Mouse (Mus musculus): Measurements from ENCODE around the gene Gfi1b. TPM values are rescaled to one million over a fixed set of nuclear protein-coding genes. Genes with fewer than 3 reads are reported as not detected.

Gene Gfi1b
- polyA plus RNA-seq (2015; fragmentation: Nextera tagmentation; extraction: Ambion mirVana), result 0.33 and 0.42 TPM in 2 replicates

DNA sequence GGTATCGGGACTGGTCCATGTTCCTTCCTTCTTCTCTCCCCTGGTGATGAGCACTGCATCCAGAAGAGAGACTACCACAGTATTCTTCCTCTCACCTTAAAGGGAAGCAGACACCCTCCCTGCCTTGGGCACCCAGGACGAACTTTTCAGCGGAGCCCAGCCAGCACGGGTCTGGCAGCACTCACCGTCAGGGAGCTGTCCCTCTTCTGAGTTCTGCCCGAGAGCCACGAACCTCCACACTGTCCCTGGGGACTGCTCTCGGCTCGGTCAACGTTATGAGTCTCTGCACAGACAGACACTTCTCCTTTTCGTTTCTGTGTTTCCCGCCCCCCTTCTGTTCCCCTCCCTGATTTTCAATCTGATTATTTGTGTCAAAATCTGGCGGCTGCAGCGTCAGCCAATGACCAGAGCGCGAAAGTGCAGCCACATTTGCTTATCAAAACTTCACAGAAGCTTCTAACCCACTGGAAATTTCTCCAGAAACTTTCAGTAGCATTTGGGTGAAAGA, at the start of gene Gfi1b:
Gene Gfi1b (minus strand): TSS at position 319 of the 508 bp plus-strand sequence.
- peak within 1 kb of the TSS; percentile 29; the same call in 1 of the 2 replicates for H3K4me2 ChIP-seq (replicated peaks; ENCODE audit: low read depth, low read length)
- WGBS, result 8% methylated on average over 16 of the region's 16 CpGs

DNA sequence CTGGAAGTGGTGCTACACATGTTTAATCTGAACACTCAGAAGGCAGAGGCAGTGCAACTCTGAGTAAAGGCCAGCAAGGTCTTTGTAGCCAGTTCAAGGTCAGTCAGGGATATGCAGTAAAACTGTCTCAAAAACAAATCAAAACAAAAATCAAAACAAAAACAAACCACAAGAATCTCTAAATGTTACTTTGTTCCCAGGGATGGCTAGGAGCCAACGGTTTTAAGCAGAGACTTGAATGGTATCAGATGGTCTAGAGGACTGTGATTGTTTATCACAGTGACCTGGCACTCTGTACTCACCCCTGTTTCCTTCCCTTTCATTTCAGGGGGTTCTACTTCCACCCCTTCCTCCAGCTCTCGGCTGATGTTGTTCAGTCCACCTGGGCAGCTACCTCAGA, 49.7 kb upstream of the Gfi1b start:
- ATAC-seq (ENCODE audit: low FRiP score, low TSS enrichment), result no peak
- no peak overlapping the region for H3K4me2 ChIP-seq (replicated peaks; ENCODE audit: low read depth, low read length)
- H3K4me1 ChIP-seq (ENCODE audit: insufficient read depth, low read length), result no peaks in the 10 kb centered on the region
- WGBS, result 59% methylated on average over 2 of the region's 2 CpGs
- H3K27me3 ChIP-seq (ENCODE audit: insufficient read depth, low read length), result no peaks in the 10 kb centered on the region
- H3K27ac ChIP-seq (ENCODE audit: low read length), result no peak overlapping the region
- H3K9me3 ChIP-seq (ENCODE audit: low read length), result no peaks in the 10 kb centered on the region
- H3K36me3 ChIP-seq (ENCODE audit: insufficient read depth, low read length), result peaks cover 69% of the 10 kb centered on the region
- no peak overlapping the region for H3K9ac ChIP-seq (replicated peaks; ENCODE audit: low read length)
- H3K4me3 ChIP-seq (ENCODE audit: low read length), result no peak overlapping the region

More for the DNA sequence above, at the start of gene Gfi1b:
- Histone ChIP-seq H3K9me3 (ENCODE audit: low read length) (no peaks in the 10 kb centered on the region), H3K36me3 (ENCODE audit: insufficient read depth, low read length) (no peaks in the 10 kb centered on the region), H3K27me3 (ENCODE audit: insufficient read depth, low read length) (peaks cover 17% of the 10 kb centered on the region), H3K4me1 (ENCODE audit: insufficient read depth, low read length) (peaks cover 10% of the 10 kb centered on the region), H3K27ac (ENCODE audit: low read length) (no peak within 1 kb of the TSS), H3K9ac (replicated peaks; ENCODE audit: low read length) (no peak within 1 kb of the TSS), H3K4me3 (ENCODE audit: low read length) (peak within 1 kb of the TSS; percentile 11; the same call in 1 of the 2 replicates)
- ATAC-seq (ENCODE audit: low FRiP score, low TSS enrichment), result 0 out of 2 replicates have a peak, but pooled peaks have one; percentile 21

DNA sequence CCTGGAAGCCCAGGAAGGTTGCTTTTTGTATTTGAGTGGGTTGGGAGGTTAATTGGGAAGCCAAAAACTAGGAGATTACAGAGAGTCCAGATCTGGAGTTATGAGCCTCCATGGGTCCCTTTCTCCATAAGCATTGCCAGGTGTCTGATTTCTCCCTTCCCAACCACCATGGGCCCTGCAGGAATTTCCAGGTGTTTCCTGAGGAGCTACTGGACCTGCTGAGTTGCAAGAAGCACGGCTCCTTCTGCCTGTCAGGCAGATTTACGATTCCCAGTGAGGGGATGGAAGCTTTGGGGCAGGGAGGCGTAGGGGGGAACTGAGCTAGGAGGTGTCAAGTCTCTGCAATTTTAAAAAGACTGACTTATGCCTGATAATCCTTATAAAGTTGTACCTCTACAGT, 44.0 kb upstream of the Gfi1b start:
- Histone ChIP-seq H3K9ac (replicated peaks; ENCODE audit: low read length) (no peak overlapping the region), H3K36me3 (ENCODE audit: insufficient read depth, low read length) (peaks cover 50% of the 10 kb centered on the region), H3K4me3 (ENCODE audit: low read length) (no peak overlapping the region), H3K27me3 (ENCODE audit: insufficient read depth, low read length) (no peaks in the 10 kb centered on the region), H3K27ac (ENCODE audit: low read length) (no peak overlapping the region), H3K4me2 (replicated peaks; ENCODE audit: low read depth, low read length) (no peak overlapping the region), H3K9me3 (ENCODE audit: low read length) (no peaks in the 10 kb centered on the region), H3K4me1 (ENCODE audit: insufficient read depth, low read length) (no peaks in the 10 kb centered on the region)
- no peak for ATAC-seq (ENCODE audit: low FRiP score, low TSS enrichment)
- 53% methylated on average over 3 of the region's 3 CpGs for WGBS

DNA sequence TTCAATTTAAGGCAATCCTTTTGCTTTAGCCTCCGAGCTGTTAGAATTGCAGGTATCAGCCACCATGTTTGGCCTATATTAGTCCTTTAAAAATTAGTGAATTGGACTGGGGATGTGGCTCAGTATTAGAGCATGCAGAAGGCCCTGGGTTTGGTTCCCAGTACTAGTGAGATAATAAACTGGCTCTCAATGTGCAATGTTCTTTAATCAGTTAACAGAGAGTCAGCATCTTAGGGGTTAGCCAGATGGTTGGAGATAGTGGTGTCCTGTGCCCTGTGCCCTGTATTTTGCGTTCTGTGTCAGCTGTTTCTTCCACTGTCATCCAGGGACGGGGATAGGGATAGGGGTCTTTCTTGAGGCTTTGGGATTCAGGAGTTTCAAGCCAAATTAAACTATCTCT, 41.1 kb upstream of the Gfi1b start:
- Histone ChIP-seq H3K9ac (replicated peaks; ENCODE audit: low read length) (no peak overlapping the region), H3K27ac (ENCODE audit: low read length) (no peak overlapping the region), H3K27me3 (ENCODE audit: insufficient read depth, low read length) (no peaks in the 10 kb centered on the region), H3K9me3 (ENCODE audit: low read length) (no peaks in the 10 kb centered on the region), H3K4me2 (replicated peaks; ENCODE audit: low read depth, low read length) (no peak overlapping the region), H3K4me3 (ENCODE audit: low read length) (no peak overlapping the region), H3K36me3 (ENCODE audit: insufficient read depth, low read length) (peaks cover 59% of the 10 kb centered on the region), H3K4me1 (ENCODE audit: insufficient read depth, low read length) (no peaks in the 10 kb centered on the region)
- no peak for ATAC-seq (ENCODE audit: low FRiP score, low TSS enrichment)
- WGBS, result 87% methylated on average over 3 of the region's 3 CpGs

DNA sequence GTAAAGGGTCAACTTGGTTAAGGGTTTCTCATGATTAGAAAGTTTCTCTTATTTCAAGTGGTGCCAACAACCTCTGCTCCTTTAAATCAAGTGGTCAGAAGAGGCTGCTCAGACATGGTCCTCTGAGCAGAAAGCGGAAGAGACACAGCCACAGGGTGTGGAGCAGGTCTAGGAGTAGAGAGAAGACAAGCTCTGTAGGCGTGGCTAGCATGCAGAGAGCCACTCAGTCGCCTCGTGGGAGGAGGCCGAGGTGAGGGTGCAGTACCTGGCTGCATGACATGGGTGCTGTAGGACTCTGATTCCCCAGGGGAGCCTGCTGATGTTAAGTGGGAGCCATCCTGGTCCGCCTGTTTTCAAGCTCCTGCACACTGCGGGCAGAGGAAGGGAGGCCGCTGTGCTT, 34.4 kb upstream of the Gfi1b start:
- 75% methylated on average over 8 of the region's 8 CpGs for WGBS
- no peak for ATAC-seq (ENCODE audit: low FRiP score, low TSS enrichment)

DNA sequence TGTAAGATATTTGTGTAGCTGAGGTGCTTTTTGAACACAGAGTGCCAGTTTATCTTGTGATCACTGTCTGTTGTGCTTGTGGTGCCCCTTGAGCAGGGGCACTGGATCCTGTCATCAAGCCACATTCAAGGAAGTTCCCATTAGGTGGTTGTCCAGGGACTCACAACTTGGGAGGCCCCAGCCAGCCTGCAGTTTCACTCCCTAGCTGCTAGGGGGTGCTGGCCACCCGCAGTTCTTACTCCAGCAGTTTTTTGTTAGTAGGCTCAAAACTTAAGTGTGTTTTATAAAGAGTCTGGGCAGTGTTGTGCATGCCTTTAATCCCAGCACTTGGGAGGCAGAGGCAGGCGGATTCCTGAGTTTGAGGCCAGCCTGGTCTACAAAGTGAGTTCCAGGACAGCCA, 32.5 kb upstream of the Gfi1b start:
- H3K9ac ChIP-seq (replicated peaks; ENCODE audit: low read length), result no peak overlapping the region
- no peaks in the 10 kb centered on the region for H3K9me3 ChIP-seq (ENCODE audit: low read length)
- H3K27me3 ChIP-seq (ENCODE audit: insufficient read depth, low read length), result no peaks in the 10 kb centered on the region
- peaks cover 30% of the 10 kb centered on the region; the same call in 1 of the 2 replicates for H3K36me3 ChIP-seq (ENCODE audit: insufficient read depth, low read length)
- no peak overlapping the region for H3K4me3 ChIP-seq (ENCODE audit: low read length)
- H3K4me2 ChIP-seq (replicated peaks; ENCODE audit: low read depth, low read length), result no peak overlapping the region
- no peak for ATAC-seq (ENCODE audit: low FRiP score, low TSS enrichment)
- WGBS, result 67% methylated on average over 2 of the region's 2 CpGs
- H3K27ac ChIP-seq (ENCODE audit: low read length), result no peak overlapping the region
- H3K4me1 ChIP-seq (ENCODE audit: insufficient read depth, low read length), result no peaks in the 10 kb centered on the region

More for the DNA sequence above, 34.4 kb upstream of the Gfi1b start:
- Histone ChIP-seq H3K4me2 (replicated peaks; ENCODE audit: low read depth, low read length) (no peak overlapping the region), H3K27me3 (ENCODE audit: insufficient read depth, low read length) (no peaks in the 10 kb centered on the region), H3K9ac (replicated peaks; ENCODE audit: low read length) (no peak overlapping the region), H3K4me3 (ENCODE audit: low read length) (no peak overlapping the region), H3K36me3 (ENCODE audit: insufficient read depth, low read length) (peaks cover 46% of the 10 kb centered on the region; the same call in 1 of the 2 replicates), H3K27ac (ENCODE audit: low read length) (no peak overlapping the region), H3K4me1 (ENCODE audit: insufficient read depth, low read length) (no peaks in the 10 kb centered on the region), H3K9me3 (ENCODE audit: low read length) (no peaks in the 10 kb centered on the region)

DNA sequence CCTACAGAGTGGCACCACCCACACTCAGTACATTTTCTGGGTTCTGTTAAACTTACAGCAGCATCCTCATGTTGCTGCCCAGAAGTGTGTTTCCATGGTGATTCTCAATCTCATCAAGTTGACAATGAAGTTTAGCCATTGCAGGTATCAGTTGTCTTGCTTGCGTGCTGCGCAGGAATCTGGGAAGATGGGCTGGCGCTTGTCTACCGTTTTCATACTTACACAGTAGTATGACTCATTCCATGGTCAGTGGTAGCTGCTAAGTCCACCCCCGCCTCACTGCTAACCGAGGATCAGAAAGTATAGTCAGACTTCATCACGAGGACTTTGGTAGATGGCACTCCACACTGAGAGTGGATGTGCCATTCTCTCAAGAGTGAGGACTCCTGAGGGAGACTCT, 31.6 kb upstream of the Gfi1b start:
- no peak overlapping the region for H3K4me2 ChIP-seq (replicated peaks; ENCODE audit: low read depth, low read length)
- H3K4me1 ChIP-seq (ENCODE audit: insufficient read depth, low read length), result no peaks in the 10 kb centered on the region
- no peak overlapping the region for H3K27ac ChIP-seq (ENCODE audit: low read length)
- no peak overlapping the region for H3K4me3 ChIP-seq (ENCODE audit: low read length)
- no peaks in the 10 kb centered on the region for H3K27me3 ChIP-seq (ENCODE audit: insufficient read depth, low read length)
- H3K36me3 ChIP-seq (ENCODE audit: insufficient read depth, low read length), result peaks cover 20% of the 10 kb centered on the region; the same call in 1 of the 2 replicates
- H3K9ac ChIP-seq (replicated peaks; ENCODE audit: low read length), result no peak overlapping the region
- 97% methylated on average over 7 of the region's 7 CpGs for WGBS
- no peak for ATAC-seq (ENCODE audit: low FRiP score, low TSS enrichment)
- no peaks in the 10 kb centered on the region for H3K9me3 ChIP-seq (ENCODE audit: low read length)

DNA sequence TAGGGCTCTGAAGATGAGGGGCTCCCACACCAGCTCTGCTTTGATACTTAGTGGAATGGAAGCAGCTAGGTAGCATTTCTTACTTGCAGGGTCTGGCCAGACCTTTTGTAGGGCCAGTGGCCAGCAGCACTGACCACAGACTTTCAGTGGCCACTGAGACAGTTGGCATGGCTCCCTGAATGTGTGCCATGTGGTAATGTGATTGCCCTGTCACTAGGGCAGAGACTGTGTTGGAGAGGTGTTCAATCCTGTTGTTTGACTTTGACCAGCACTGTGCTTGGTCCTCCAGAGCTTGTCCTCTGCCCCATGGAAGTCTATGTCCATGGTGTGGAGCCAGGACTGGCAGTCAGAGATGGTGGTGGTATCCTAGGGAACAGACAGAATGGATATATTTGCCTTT, 28.7 kb upstream of the Gfi1b start:
- no peaks in the 10 kb centered on the region for H3K27me3 ChIP-seq (ENCODE audit: insufficient read depth, low read length)
- H3K27ac ChIP-seq (ENCODE audit: low read length), result no peak overlapping the region
- H3K36me3 ChIP-seq (ENCODE audit: insufficient read depth, low read length), result peaks cover 7% of the 10 kb centered on the region; the same call in 1 of the 2 replicates
- H3K9me3 ChIP-seq (ENCODE audit: low read length), result no peaks in the 10 kb centered on the region
- H3K4me2 ChIP-seq (replicated peaks; ENCODE audit: low read depth, low read length), result no peak overlapping the region
- H3K4me3 ChIP-seq (ENCODE audit: low read length), result no peak overlapping the region
- no peaks in the 10 kb centered on the region for H3K4me1 ChIP-seq (ENCODE audit: insufficient read depth, low read length)
- ATAC-seq (ENCODE audit: low FRiP score, low TSS enrichment), result no peak
- H3K9ac ChIP-seq (replicated peaks; ENCODE audit: low read length), result no peak overlapping the region

DNA sequence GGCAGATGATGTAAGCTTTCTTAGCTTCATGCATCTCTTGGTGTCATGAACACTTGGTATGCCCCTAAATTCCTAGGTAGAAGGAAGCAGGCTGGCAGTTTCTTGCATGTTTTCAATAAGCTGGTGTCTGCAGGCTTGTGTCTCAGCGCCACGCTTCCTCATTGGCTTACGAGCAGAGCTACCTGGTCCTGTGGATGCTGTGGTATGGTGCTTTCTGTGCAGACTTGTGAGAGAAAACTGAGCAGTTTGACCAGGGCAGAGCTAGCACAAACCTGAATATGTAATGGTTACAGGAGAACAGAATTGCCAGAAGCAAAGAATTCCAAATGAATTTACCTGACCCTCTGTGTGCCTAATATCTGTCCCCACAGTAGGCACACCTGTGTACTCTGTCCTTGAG, 21.3 kb upstream of the Gfi1b start:
- H3K9ac ChIP-seq (replicated peaks; ENCODE audit: low read length), result no peak overlapping the region
- H3K9me3 ChIP-seq (ENCODE audit: low read length), result no peaks in the 10 kb centered on the region
- ATAC-seq (ENCODE audit: low FRiP score, low TSS enrichment), result no peak
- H3K4me2 ChIP-seq (replicated peaks; ENCODE audit: low read depth, low read length), result no peak overlapping the region
- H3K36me3 ChIP-seq (ENCODE audit: insufficient read depth, low read length), result no peaks in the 10 kb centered on the region
- no peak overlapping the region for H3K27ac ChIP-seq (ENCODE audit: low read length)
- 82% methylated on average over 3 of the region's 3 CpGs for WGBS
- peaks cover 33% of the 10 kb centered on the region for H3K4me1 ChIP-seq (ENCODE audit: insufficient read depth, low read length)
- H3K27me3 ChIP-seq (ENCODE audit: insufficient read depth, low read length), result no peaks in the 10 kb centered on the region
- H3K4me3 ChIP-seq (ENCODE audit: low read length), result no peak overlapping the region

DNA sequence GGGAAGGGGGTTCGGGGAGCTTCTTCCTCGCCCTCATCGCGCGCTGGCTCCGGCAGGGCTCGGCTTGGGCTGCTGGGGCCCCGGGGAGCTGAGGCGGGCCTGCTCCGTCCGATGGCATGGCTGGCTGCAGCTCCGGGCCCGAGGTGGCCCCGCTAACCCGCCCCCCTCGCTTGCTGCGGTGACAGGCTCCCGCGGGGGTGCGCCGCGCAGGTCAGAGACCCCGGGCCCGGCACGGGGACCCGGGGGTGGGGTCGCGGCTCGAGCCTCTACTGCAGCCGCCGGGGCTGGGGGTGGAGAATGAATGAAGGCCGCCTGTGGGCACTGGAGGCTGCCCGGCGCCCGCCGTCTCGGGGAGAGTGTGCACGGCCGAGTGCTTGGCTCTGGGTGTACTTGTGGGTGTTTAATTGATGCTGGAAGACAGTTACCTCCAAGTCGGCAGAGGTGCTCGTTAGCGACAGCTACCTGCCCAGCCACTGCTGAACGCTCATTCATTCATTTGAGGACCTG, 19.7 kb upstream of the Gfi1b start:
- peak overlapping the region; percentile 90 for H3K4me2 ChIP-seq (replicated peaks; ENCODE audit: low read depth, low read length)
- no peaks in the 10 kb centered on the region for H3K36me3 ChIP-seq (ENCODE audit: insufficient read depth, low read length)
- peak overlapping the region; percentile 92 for H3K27ac ChIP-seq (ENCODE audit: low read length)
- H3K4me3 ChIP-seq (ENCODE audit: low read length), result peak overlapping the region; percentile 99
- no peaks in the 10 kb centered on the region for H3K27me3 ChIP-seq (ENCODE audit: insufficient read depth, low read length)
- H3K9me3 ChIP-seq (ENCODE audit: low read length), result no peaks in the 10 kb centered on the region
- H3K9ac ChIP-seq (replicated peaks; ENCODE audit: low read length), result peak overlapping the region; percentile 93
- 0% methylated on average over 33 of the region's 43 CpGs for WGBS
- H3K4me1 ChIP-seq (ENCODE audit: insufficient read depth, low read length), result peaks cover 33% of the 10 kb centered on the region
- ATAC-seq (ENCODE audit: low FRiP score, low TSS enrichment), result peak; percentile 69

Data from kidney, embryonic 16.5 days (tissue).